Mouse (Mus musculus) limb, embryonic 11.5 days (tissue): ENCODE measurements around the gene Olfr1111. TPM values are rescaled to one million over a fixed set of nuclear protein-coding genes. Genes with fewer than 3 reads are reported as not detected.
"Not testable (repeated sequence)": the region's sequence is repeated elsewhere in the genome, so short reads cannot be mapped to it uniquely, and the experiment has no call there.

ENCODE experiments used
- ATAC-seq: fragments of 200-750 bp; cut with Nextera tagmentation; 2 replicates; pipeline ENCODE4 v1.8.0; 2017; ENCODE audit warnings: low read depth; ENCODE audit not compliant: insufficient number of reproducible peaks, low FRiP score, low TSS enrichment
- DNase-seq: peaks from one replicate; pipeline ENCODE4 v3.0.0-alpha.2; 2015; ENCODE audit warnings: low spot score
- H3K27ac ChIP-seq: fragments of 300-500 bp; sonication (generic); replicated peaks from 2 replicates; pipeline ENCODE4 v1.5.1; 2014; ENCODE audit warnings: low read depth, mild to moderate bottlenecking, low read length
- H3K27me3 ChIP-seq: fragments of 300-500 bp; sonication (generic); 2 replicates; pipeline ENCODE4 v1.6.1; 2014; ENCODE audit warnings: mild to moderate bottlenecking, low read length, mixed read lengths; ENCODE audit not compliant: control insufficient read depth, insufficient read depth
- H3K36me3 ChIP-seq: fragments of 300-500 bp; sonication (generic); 2 replicates; pipeline ENCODE4 v1.6.1; 2014; ENCODE audit warnings: mild to moderate bottlenecking, low read length, moderate library complexity, mixed read lengths; ENCODE audit not compliant: control insufficient read depth, insufficient read depth
- H3K4me1 ChIP-seq: fragments of 300-500 bp; sonication (generic); 2 replicates; pipeline ENCODE4 v1.6.1; 2014; ENCODE audit warnings: low read length, mixed read lengths; ENCODE audit not compliant: control insufficient read depth, insufficient read depth
- H3K4me2 ChIP-seq: fragments of 300-500 bp; sonication (generic); 2 replicates; pipeline ENCODE4 v1.6.1; 2014; ENCODE audit warnings: low read depth, mild to moderate bottlenecking, moderate library complexity; ENCODE audit not compliant: severe bottlenecking
- H3K4me3 ChIP-seq: fragments of 300-500 bp; sonication (generic); 2 replicates; pipeline ENCODE4 v1.5.1; 2014; ENCODE audit warnings: low read depth, low read length
- H3K9ac ChIP-seq: fragments of 300-500 bp; sonication (generic); 2 replicates; pipeline ENCODE4 v1.6.1; 2014; ENCODE audit warnings: mild to moderate bottlenecking, low read length
- H3K9me3 ChIP-seq: fragments of 300-500 bp; sonication (generic); 2 replicates; pipeline ENCODE4 v1.6.1; 2016; ENCODE audit warnings: low read length; ENCODE audit not compliant: control insufficient read depth
- WGBS: fragments of 180-500 bp; shearing (Covaris S2); extraction: QIAGEN DNeasy Blood & Tissue Kit; methylation state at CpG from one replicate; pipeline ENCODE4 v1.1.7; 2014; 5-methylcytosine and 5-hydroxymethylcytosine counted together
- polyA plus RNA-seq: library from polyadenylated mRNA; unstranded; fragments of >200 nt; fragmentation: Nextera tagmentation; extraction: Ambion mirVana; gene quantifications from 2 replicates; pipeline ENCODE4 v1.2.1, GENCODE M21; 2014

The Olfr1111 gene
- not detected in 2 replicates for polyA plus RNA-seq

DNA sequence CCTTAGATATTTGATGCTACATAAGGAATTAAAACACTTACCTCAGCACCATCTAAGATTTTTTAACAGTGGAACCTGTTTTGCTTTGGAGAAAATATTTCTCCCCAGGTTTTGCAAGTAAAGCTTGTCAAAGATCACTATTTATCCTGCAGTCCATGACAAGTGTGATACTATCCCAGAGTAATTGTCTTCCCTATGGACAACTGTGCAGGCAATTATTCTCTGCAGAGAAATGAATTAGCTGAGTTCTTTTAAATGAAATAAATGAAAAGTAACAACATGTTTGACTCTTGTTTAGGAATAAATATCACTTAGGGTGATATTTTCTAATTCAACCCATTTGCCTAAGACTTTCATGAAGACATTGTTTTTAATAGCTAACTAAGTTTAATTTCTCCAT lies at the start of gene Olfr1111:
TSS of gene Olfr1111 (minus strand) at position 101 of the 400 bp plus-strand sequence.
- H3K4me2 ChIP-seq = no peak within 1 kb of the TSS
- ATAC-seq = no peak

DNA sequence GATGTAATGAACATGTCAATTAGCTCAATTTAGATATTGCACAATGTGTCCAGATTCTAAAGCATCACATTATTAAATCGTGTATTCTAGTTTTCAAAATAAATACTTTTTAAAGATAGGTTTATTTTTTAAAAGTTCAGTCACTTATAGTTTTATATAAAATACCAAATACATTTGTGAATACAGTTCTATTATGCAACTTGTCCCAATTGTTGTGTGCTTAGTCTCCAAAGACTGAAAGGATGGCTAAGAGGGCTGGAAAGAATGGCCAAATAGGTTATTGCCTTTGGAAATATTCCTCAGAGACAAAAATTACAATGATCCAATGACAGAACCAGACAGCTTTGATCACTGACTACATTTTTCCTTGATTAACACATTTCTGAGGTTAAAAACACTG lies 35.1 kb upstream of the Olfr1111 start, which contains the start of gene Olfr1112:
TSS of gene Olfr1112 (plus strand) at position 301 of the 400 bp plus-strand sequence.
- Histone ChIP-seq H3K27me3 (no peaks in the 10 kb centered on the region), H3K9ac (no peak within 1 kb of the TSS), H3K36me3 (no peaks in the 10 kb centered on the region), H3K4me3 (no peak within 1 kb of the TSS), H3K27ac (no peak within 1 kb of the TSS), H3K4me2 (no peak within 1 kb of the TSS), H3K9me3 (no peaks in the 10 kb centered on the region), H3K4me1 (no peaks in the 10 kb centered on the region)
- DNase-seq (no peak), ATAC-seq (no peak)
- WGBS = 90% methylated on average over 1 of the region's 1 CpGs

More for the DNA sequence above, at the start of gene Olfr1111:
- H3K27me3 ChIP-seq = no peaks in the 10 kb centered on the region
- no peak for DNase-seq
- H3K27ac ChIP-seq = no peak within 1 kb of the TSS
- no peak within 1 kb of the TSS for H3K9ac ChIP-seq
- H3K4me1 ChIP-seq = no peaks in the 10 kb centered on the region
- H3K4me3 ChIP-seq = no peak within 1 kb of the TSS
- H3K36me3 ChIP-seq = no peaks in the 10 kb centered on the region
- H3K9me3 ChIP-seq = no peaks in the 10 kb centered on the region

DNA sequence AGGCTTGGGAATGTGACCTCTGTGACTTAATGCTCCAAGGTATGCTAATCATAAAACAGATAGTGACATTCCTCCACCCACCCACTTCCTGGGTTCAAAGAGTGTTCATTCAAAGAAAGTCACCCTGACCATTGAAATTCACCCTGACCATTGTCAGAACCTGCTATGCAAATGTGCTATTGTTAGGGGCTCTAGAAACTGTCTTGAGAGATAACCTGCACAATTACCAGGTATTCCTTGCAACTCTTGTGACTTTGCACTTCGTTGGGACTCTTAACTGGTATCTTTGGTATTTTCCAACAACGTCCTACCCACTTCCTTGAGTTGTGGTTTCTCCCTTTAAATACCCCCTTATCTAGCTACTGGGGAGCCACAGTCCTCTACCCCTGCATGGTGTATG lies 15.3 kb upstream of the Olfr1111 start:
- not testable (repeated sequence) for H3K4me2 ChIP-seq, H3K9ac ChIP-seq, DNase-seq, H3K27ac ChIP-seq, H3K27me3 ChIP-seq, H3K9me3 ChIP-seq, H3K4me3 ChIP-seq, ATAC-seq, H3K4me1 ChIP-seq, H3K36me3 ChIP-seq
- WGBS = 89% methylated on average over 2 of the region's 2 CpGs

DNA sequence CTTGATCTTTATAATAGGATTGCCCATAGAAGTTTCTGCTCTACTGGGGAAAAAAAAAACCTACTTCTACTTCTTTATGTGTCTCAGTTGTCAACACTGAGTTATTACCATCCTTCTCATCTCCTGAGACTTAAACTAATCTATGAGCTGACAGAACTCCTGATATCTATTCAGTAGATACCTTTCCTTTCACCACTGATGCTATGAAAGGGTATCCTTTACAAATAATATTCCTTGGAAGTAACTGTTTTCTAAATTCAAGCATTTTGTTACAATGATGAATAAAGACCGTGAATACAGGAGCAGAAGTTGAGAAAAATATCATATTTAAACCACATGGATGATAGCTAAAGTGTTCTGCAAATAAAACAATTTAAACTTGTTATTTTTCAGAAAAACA lies 12.2 kb downstream of the Olfr1111 start, which contains the start of gene Olfr1110:
TSS of gene Olfr1110 (minus strand) at position 101 of the 400 bp plus-strand sequence.
- no peak within 1 kb of the TSS for H3K4me2 ChIP-seq
- H3K27me3 ChIP-seq = no peaks in the 10 kb centered on the region
- no peaks in the 10 kb centered on the region for H3K4me1 ChIP-seq
- DNase-seq = no peak
- no peak within 1 kb of the TSS for H3K4me3 ChIP-seq
- no peak within 1 kb of the TSS for H3K27ac ChIP-seq
- no peaks in the 10 kb centered on the region for H3K9me3 ChIP-seq
- no peak within 1 kb of the TSS for H3K9ac ChIP-seq
- no peaks in the 10 kb centered on the region for H3K36me3 ChIP-seq
- ATAC-seq = no peak
- 80% methylated on average over 1 of the region's 1 CpGs for WGBS

DNA sequence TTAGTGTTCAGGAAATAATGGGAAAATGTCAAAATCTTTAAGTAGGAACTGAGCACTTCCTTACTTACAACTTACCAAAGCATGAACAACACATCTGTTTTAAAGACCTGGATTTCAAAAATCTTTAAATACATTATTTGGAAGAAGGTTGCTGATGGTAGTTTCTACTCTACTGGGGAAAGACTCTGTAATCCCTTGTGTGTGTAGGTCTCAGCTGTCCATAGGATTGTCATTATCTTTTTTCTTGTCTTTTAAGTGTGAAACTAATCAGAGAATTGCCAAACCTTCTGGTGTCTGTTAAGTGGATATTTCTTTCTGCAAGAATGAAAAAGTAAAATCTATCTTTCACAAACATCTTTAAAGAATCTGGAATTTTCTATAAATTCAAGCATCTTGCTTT lies 38.0 kb downstream of the Olfr1111 start, which contains the start of gene Olfr259:
TSS of gene Olfr259 (minus strand) at position 101 of the 400 bp plus-strand sequence.
- Histone ChIP-seq H3K9ac (no peak within 1 kb of the TSS), H3K4me3 (no peak within 1 kb of the TSS), H3K4me1 (no peaks in the 10 kb centered on the region), H3K27me3 (no peaks in the 10 kb centered on the region), H3K9me3 (no peaks in the 10 kb centered on the region), H3K27ac (no peak within 1 kb of the TSS), H3K36me3 (no peaks in the 10 kb centered on the region), H3K4me2 (no peak within 1 kb of the TSS)
- ATAC-seq (no peak), DNase-seq (no peak)

Other genes with a start within 250 kb of the Olfr1111 start
- not detected in 2 replicates for gene Olfr1098, start 228.1 kb downstream of the Olfr1111 start, polyA plus RNA-seq
- gene Olfr1099, start 191.9 kb downstream of the Olfr1111 start, polyA plus RNA-seq = not detected in 2 replicates
- not detected in 2 replicates for gene Olfr1100, start 172.7 kb downstream of the Olfr1111 start, polyA plus RNA-seq
- not detected in 2 replicates for gene Olfr1101, start 161.4 kb downstream of the Olfr1111 start, polyA plus RNA-seq
- gene Olfr1102, start 154.2 kb downstream of the Olfr1111 start, polyA plus RNA-seq = not detected in 2 replicates
- not detected in 2 replicates for gene Olfr1104, start 125.5 kb downstream of the Olfr1111 start, polyA plus RNA-seq
- gene Olfr1105, start 116.1 kb downstream of the Olfr1111 start, polyA plus RNA-seq = not detected in 2 replicates
- gene Olfr1106, start 100.4 kb downstream of the Olfr1111 start, polyA plus RNA-seq = not detected in 2 replicates
- gene Olfr1107, start 76.8 kb downstream of the Olfr1111 start, polyA plus RNA-seq = not detected in 2 replicates
- not detected in 2 replicates for gene Olfr1109, start 56.6 kb downstream of the Olfr1111 start, polyA plus RNA-seq
- gene Olfr259, start 38.1 kb downstream of the Olfr1111 start, polyA plus RNA-seq = not detected in 2 replicates
- not detected in 2 replicates for gene Olfr1110, start 12.3 kb downstream of the Olfr1111 start, polyA plus RNA-seq
- not detected in 2 replicates for gene Olfr1112, start 35.2 kb upstream of the Olfr1111 start, polyA plus RNA-seq
- gene Olfr1113, start 56.3 kb upstream of the Olfr1111 start, polyA plus RNA-seq = not detected in 2 replicates
- not detected in 2 replicates for gene Olfr1115, start 95.4 kb upstream of the Olfr1111 start, polyA plus RNA-seq
- not detected in 2 replicates for gene Olfr1116, start 114.9 kb upstream of the Olfr1111 start, polyA plus RNA-seq
- not detected in 2 replicates for gene Olfr1118, start 155.0 kb upstream of the Olfr1111 start, polyA plus RNA-seq
- gene Olfr1120, start 202.2 kb upstream of the Olfr1111 start, polyA plus RNA-seq = not detected in 2 replicates
- gene Olfr1121, start 217.3 kb upstream of the Olfr1111 start, polyA plus RNA-seq = not detected in 2 replicates
- gene Olfr1122, start 233.2 kb upstream of the Olfr1111 start, polyA plus RNA-seq = not detected in 2 replicates